Mouse (Mus musculus): Measurements from ENCODE around the gene Rgs9. TPM values are rescaled to one million over a fixed set of nuclear protein-coding genes. Genes with fewer than 3 reads are reported as not detected.

Gene Rgs9
- polyA plus RNA-seq, 1 experiment from 2014 or later = 6.5 TPM

DNA sequence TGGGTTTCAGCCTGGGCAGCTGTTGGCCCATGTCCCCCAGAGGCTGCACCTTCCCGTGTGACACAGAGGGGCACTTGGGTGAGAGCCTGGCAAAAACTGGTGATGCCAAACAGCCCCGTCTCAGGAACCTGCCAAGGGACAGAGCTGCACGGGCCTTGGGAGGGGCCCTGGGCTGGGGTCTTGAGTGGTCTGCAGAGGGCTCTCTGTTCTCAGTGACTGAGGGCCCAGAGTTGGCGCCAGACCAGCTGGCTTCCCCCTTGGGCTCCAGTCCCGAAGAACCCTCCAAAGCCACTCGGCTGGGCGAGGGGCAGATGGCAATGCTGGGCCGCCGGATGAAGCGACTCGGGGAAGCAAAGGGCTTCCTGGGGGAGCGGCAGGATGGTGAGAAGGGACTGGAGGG lies 70.8 kb downstream of the Rgs9 start:
- H3K4me1 ChIP-seq = no peaks in the 10 kb centered on the region
- no peak overlapping the region for H3K9ac ChIP-seq (replicated peaks)
- no peak for ATAC-seq (replicated peaks)
- H3K27me3 ChIP-seq = no peaks in the 10 kb centered on the region
- H3K27ac ChIP-seq (replicated peaks) = no peak overlapping the region
- WGBS = 72% methylated on average over 12 of the region's 12 CpGs
- no peak overlapping the region for H3K4me2 ChIP-seq (replicated peaks)
- H3K4me3 ChIP-seq = no peak overlapping the region
- H3K36me3 ChIP-seq = no peaks in the 10 kb centered on the region
- no peaks in the 10 kb centered on the region for H3K9me3 ChIP-seq

- H3K27me3 ChIP-seq = no peaks in the 10 kb centered on the region
- WGBS = 46% methylated on average over 4 of the region's 4 CpGs
- no peak overlapping the region for H3K27ac ChIP-seq (replicated peaks)
- H3K4me1 ChIP-seq = peaks cover 9% of the 10 kb centered on the region
- no peak overlapping the region for H3K4me3 ChIP-seq
- H3K9me3 ChIP-seq = no peaks in the 10 kb centered on the region
- H3K4me2 ChIP-seq (replicated peaks) = no peak overlapping the region
- ATAC-seq (replicated peaks) = no peak
- H3K9ac ChIP-seq (replicated peaks) = no peak overlapping the region
- no peaks in the 10 kb centered on the region for H3K36me3 ChIP-seq
Observed at GRCm38 (mm10) chr11:109221209-109222007, 76.5 kb downstream of the Rgs9 start.

DNA sequence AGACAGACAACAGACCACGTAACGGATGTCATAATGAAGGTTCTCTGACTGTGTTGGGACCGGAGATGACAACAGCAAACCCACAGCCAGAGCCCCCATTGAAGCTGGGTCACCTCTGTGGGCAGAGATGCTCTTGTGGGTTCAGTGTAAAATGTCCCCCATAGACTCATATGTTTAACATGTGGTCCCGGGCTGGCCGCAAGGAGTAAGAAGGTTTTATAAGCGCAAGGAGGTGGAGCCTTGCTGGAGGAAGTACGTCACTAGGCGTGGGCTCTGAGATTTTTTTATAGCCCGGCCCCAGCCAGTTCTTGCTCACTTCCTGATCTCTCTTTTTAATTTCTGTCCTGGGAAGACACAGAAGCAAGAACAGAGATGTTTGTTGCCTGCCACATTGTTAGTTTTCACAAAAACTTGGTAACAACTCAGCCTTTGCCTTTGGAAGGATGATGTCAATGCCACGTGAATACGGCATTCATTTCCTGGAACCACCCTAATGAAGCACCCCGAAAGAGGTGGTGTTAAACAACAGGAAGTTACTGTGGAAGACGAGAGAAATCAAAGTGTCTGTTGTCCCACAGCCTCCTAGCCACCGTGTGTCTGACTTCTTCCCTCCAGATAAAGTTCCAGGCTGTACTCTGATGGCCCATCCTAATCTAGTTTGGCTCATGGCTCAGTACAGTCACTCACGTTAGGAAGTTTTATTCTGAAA lies 79.1 kb downstream of the Rgs9 start:
- H3K27ac ChIP-seq (replicated peaks) = no peak overlapping the region
- 80% methylated on average over 15 of the region's 15 CpGs for WGBS

DNA sequence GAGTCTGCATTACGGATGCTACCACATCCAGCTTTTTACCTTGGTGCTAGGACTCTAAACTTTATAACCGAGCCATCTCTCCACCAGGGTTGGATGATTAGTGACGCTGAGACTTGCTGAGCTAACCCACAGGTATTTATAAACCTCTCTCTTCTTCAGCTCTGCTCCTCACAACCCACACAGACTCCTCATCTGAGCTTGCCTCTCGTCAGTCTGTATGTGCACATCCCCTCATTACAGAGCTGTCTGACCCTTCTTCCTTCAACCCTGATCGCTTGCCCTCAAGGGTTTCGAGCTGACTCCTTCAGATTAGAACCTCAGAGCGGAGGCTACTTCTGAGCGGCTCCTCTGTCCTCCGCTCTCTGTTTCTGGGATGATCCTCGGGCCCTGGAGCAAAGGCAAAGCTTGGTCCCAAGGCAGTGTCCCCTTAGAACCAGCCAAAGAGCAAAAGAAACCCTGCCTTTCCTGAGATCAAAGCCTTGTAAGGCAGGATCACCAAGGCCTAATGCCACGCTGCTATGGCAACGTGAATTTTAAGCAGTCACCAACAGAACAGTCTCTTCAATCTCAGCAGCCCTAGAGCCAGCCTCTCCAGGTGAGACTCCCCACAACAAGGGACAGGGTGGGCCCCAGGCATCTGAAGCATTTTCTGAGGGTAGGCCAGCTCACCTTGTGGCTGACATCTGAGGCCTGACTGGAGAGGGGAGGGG lies 79.9 kb downstream of the Rgs9 start:
- Histone ChIP-seq H3K27me3 (no peaks in the 10 kb centered on the region), H3K4me3 (no peak overlapping the region), H3K9me3 (no peaks in the 10 kb centered on the region), H3K4me1 (peaks cover 9% of the 10 kb centered on the region), H3K27ac (replicated peaks) (no peak overlapping the region), H3K4me2 (replicated peaks) (no peak overlapping the region), H3K36me3 (no peaks in the 10 kb centered on the region), H3K9ac (replicated peaks) (no peak overlapping the region)
- ATAC-seq (replicated peaks) = peak; percentile 79
- 35% methylated on average over 12 of the region's 12 CpGs for whole genome bisulfite sequencing

More for the DNA sequence above, 79.1 kb downstream of the Rgs9 start:
- H3K4me2 ChIP-seq (replicated peaks) = no peak overlapping the region
- no peaks in the 10 kb centered on the region for H3K9me3 ChIP-seq
- H3K27me3 ChIP-seq = no peaks in the 10 kb centered on the region
- H3K9ac ChIP-seq (replicated peaks) = no peak overlapping the region
- H3K4me1 ChIP-seq = peaks cover 9% of the 10 kb centered on the region
- H3K4me3 ChIP-seq = no peak overlapping the region
- ATAC-seq (replicated peaks) = no peak
- H3K36me3 ChIP-seq = no peaks in the 10 kb centered on the region

DNA sequence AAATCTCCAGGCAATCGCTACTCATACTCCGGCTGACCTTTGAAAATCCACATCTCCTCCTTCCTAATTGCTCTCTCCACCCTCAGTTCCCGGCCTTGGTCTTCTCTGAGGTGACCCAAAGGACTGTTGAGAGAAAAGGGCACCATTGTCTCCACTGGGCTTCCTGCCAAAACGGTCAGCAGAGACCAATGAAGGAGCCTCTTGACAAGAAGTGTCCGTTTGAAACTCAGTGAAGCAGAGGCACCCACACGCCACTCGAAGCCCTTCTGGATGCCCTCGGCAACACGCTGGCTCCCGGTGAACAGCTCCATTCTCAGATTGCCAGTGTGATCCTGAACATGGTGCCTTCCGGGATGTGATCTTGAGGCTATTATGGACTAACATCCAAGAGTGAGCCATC lies 87.2 kb downstream of the Rgs9 start:
- WGBS = 11% methylated on average over 11 of the region's 11 CpGs
- Histone ChIP-seq H3K4me3 (no peak overlapping the region), H3K4me1 (peaks cover 17% of the 10 kb centered on the region), H3K4me2 (replicated peaks) (0 out of 2 replicates have a peak overlapping the region, but pooled peaks have one; percentile 5), H3K27me3 (no peaks in the 10 kb centered on the region), H3K36me3 (no peaks in the 10 kb centered on the region), H3K9ac (replicated peaks) (no peak overlapping the region), H3K27ac (replicated peaks) (no peak overlapping the region), H3K9me3 (no peaks in the 10 kb centered on the region)
- ATAC-seq (replicated peaks) = no peak

GRCm38 (mm10) chr11:109210341-109210740 lies 87.6 kb downstream of the Rgs9 start:
- H3K9me3 ChIP-seq = no peaks in the 10 kb centered on the region
- no peaks in the 10 kb centered on the region for H3K36me3 ChIP-seq
- peaks cover 17% of the 10 kb centered on the region for H3K4me1 ChIP-seq
- 10% methylated on average over 7 of the region's 7 CpGs for WGBS
- 0 out of 2 replicates have a peak overlapping the region, but pooled peaks have one; percentile 5 for H3K4me2 ChIP-seq (replicated peaks)
- H3K27ac ChIP-seq (replicated peaks) = no peak overlapping the region
- H3K27me3 ChIP-seq = no peaks in the 10 kb centered on the region
- no peak overlapping the region for H3K9ac ChIP-seq (replicated peaks)
- no peak overlapping the region for H3K4me3 ChIP-seq
- ATAC-seq (replicated peaks) = no peak

DNA sequence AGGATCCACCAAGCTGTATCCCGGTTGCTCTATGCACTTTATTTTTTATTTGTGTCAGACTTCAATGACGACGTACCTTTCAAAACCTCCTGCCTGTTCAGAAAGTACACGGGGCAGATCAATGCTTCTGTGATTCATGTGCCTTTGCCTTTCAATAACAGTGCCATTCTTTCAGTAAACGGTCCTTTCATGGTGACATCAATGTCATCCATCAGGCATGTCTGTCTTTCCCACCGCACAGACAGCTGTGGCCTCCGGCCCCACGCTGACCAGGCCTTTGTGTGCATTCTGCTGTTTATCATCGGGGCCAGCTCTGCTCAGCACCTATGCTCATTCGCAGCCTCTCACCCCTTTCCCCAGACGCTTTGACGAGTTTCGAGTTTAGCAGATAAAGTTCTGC lies 91.2 kb downstream of the Rgs9 start:
- Histone ChIP-seq H3K4me1 (peaks cover 17% of the 10 kb centered on the region), H3K36me3 (no peaks in the 10 kb centered on the region), H3K27me3 (no peaks in the 10 kb centered on the region), H3K4me2 (replicated peaks) (no peak overlapping the region), H3K9ac (replicated peaks) (no peak overlapping the region), H3K4me3 (no peak overlapping the region), H3K27ac (replicated peaks) (no peak overlapping the region), H3K9me3 (no peaks in the 10 kb centered on the region)
- WGBS = 24% methylated on average over 13 of the region's 13 CpGs
- peak; percentile 6; the same call in 1 of the 2 replicates for ATAC-seq (replicated peaks)

GRCm38 (mm10) chr11:109206028-109206427 lies 91.9 kb downstream of the Rgs9 start:
- H3K4me3 ChIP-seq = no peak overlapping the region
- 91% methylated on average over 1 of the region's 1 CpGs for WGBS
- H3K9ac ChIP-seq (replicated peaks) = no peak overlapping the region
- ATAC-seq (replicated peaks) = no peak
- no peak overlapping the region for H3K27ac ChIP-seq (replicated peaks)
- no peaks in the 10 kb centered on the region for H3K27me3 ChIP-seq
- H3K4me2 ChIP-seq (replicated peaks) = no peak overlapping the region
- no peaks in the 10 kb centered on the region for H3K9me3 ChIP-seq
- H3K4me1 ChIP-seq = peaks cover 17% of the 10 kb centered on the region
- H3K36me3 ChIP-seq = no peaks in the 10 kb centered on the region

DNA sequence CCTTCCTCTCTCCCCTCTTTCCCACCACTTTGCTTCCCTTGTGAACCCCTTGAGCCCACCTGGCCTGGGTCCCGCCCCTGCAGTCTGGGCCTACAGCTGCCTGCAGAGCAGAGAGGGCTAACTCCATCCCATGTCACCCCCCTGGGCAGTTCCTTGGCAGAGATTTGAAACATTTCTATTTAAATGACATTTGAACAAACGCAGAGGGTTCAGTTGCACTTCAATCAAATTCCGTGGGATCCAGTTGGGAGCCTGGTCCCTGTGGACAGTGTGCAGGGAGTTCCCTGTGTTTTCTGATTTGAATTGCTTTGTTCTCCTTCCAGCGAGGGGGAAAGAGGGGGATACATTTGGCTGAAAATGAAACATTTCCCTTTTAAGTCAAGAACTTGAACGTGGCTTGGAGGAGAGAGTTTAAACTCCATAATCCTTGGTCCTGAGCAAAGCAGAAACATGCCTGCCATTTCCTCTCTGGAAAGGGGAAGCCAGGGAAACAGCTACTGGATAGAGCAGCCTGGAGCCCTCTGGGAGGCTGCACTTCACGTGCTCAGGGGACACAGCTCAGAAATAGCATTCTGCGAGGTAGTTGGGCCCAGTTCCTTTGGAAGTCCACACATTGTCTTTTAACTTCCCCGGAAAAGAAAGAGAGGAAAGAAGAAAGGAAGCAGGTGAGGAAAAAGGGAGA lies 98.2 kb downstream of the Rgs9 start:
- H3K4me3 ChIP-seq = no peak overlapping the region
- 0 out of 2 replicates have a peak overlapping the region, but pooled peaks have one; percentile 11 for H3K27ac ChIP-seq (replicated peaks)
- peak; percentile 63 for ATAC-seq (replicated peaks)
- no peak overlapping the region for H3K4me2 ChIP-seq (replicated peaks)
- no peak overlapping the region for H3K9ac ChIP-seq (replicated peaks)
- WGBS = 28% methylated on average over 8 of the region's 8 CpGs
- H3K36me3 ChIP-seq = no peaks in the 10 kb centered on the region
- no peaks in the 10 kb centered on the region for H3K27me3 ChIP-seq
- H3K4me1 ChIP-seq = peaks cover 8% of the 10 kb centered on the region; the same call in 1 of the 2 replicates
- no peaks in the 10 kb centered on the region for H3K9me3 ChIP-seq

DNA sequence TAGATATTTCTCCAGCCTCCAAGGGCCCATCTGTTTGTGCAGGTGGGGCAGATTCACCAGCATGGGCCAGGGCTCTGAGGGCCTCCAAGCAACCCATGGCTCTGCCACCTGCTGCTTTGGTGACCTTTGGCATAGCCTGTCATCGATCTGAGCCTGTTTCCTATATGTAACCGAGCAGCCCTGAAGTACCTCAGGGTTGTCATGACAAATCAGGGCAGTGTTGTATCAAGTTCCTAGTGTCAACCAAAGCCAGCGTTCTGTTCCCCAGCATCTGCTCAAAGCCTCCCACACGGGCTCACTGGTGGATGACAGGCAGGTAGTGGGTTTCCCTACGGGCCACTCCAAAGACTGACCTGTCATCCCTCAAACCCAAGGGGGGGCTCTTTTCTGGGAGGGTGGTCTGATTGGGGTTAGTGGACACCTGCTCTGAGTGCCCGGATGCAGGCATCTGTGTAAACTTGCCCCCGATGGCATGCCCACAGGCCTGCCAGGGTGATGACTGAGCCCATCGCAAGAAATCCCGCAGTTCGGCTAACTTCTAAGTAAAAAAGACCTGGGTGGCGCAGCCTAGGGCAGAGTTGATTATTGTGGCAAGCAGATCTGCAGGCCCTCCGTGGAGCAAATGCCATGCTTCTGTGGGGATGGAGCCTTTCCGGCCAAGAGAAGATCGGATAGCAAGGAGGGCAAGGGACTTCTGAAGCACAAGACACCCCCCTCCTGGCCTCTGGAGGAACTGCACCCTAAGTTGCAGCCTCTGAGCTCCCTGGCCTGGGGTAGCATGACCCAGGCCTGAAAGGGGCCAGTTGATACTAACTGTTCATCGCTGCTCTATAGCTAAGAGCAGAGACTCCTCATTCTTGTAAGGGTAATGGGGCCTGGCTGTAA lies 105.0 kb downstream of the Rgs9 start:
- peak; percentile 64; the same call in 1 of the 2 replicates for ATAC-seq (replicated peaks)
- Histone ChIP-seq H3K27me3 (no peaks in the 10 kb centered on the region), H3K9me3 (no peaks in the 10 kb centered on the region), H3K9ac (replicated peaks) (no peak overlapping the region), H3K27ac (replicated peaks) (no peak overlapping the region), H3K4me1 (peaks cover 2% of the 10 kb centered on the region; the same call in 1 of the 2 replicates), H3K4me2 (replicated peaks) (no peak overlapping the region), H3K36me3 (no peaks in the 10 kb centered on the region), H3K4me3 (no peak overlapping the region)
- WGBS = 51% methylated on average over 15 of the region's 15 CpGs

DNA sequence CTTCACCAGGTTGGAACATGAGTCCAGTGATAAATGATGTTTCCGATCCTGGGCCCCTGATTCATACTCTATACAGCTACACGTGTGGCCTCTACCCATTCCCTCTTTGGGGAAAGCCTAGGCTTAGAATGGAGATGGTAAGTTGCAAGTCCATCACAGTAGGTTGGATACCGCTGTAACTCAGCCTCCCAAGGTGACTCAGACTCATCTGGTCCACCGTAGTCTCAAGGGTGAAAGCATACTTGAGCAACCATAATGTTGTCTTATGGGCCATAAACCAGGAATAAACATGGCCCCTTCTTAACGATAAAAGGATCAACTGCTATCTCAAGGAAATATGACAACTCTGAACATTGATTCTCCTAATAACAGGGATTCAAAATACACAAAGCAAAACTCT lies 109.7 kb downstream of the Rgs9 start:
- Histone ChIP-seq H3K27me3 (no peaks in the 10 kb centered on the region), H3K36me3 (no peaks in the 10 kb centered on the region), H3K9ac (replicated peaks) (no peak overlapping the region), H3K4me1 (peaks cover 2% of the 10 kb centered on the region; the same call in 1 of the 2 replicates), H3K4me3 (no peak overlapping the region), H3K27ac (replicated peaks) (no peak overlapping the region), H3K9me3 (no peaks in the 10 kb centered on the region), H3K4me2 (replicated peaks) (no peak overlapping the region)
- 95% methylated on average over 5 of the region's 5 CpGs for WGBS
- no peak for ATAC-seq (replicated peaks)

Data from forebrain, embryonic 15.5 days (tissue).